Mouse (Mus musculus): ENCODE results near the gene Myo3b.

The Myo3b gene

GRCm38 (mm10) chr2:70388645-70389044, 349.7 kb downstream of the Myo3b start:
- DNase-seq, result no peak

- no peak for DNase-seq
Observed at GRCm38 (mm10) chr2:70389162-70389561, 350.2 kb downstream of the Myo3b start.

GRCm38 (mm10) chr2:70397734-70398276, 358.9 kb downstream of the Myo3b start:
- peak; percentile 1 to 13 for DNase-seq

- peak; percentile 23 to 24 for DNase-seq
Observed at GRCm38 (mm10) chr2:70399441-70400115, 360.7 kb downstream of the Myo3b start.

- no peak for DNase-seq
Observed at GRCm38 (mm10) chr2:70400321-70400720, 361.4 kb downstream of the Myo3b start.

- no peak for DNase-seq
Observed at GRCm38 (mm10) chr2:70404301-70404700, 365.4 kb downstream of the Myo3b start.

GRCm38 (mm10) chr2:70406846-70407245, 367.9 kb downstream of the Myo3b start:
- no peak for DNase-seq

GRCm38 (mm10) chr2:70407729-70408128, 368.8 kb downstream of the Myo3b start:
- no peak for DNase-seq

- DNase-seq, result no peak
Observed at GRCm38 (mm10) chr2:70410298-70410885, 371.5 kb downstream of the Myo3b start.

- no peak for DNase-seq
Observed at GRCm38 (mm10) chr2:70412315-70412714, 373.4 kb downstream of the Myo3b start.

GRCm38 (mm10) chr2:70414386-70414785, 375.5 kb downstream of the Myo3b start:
- no peak for DNase-seq

- no peak for DNase-seq
Observed at GRCm38 (mm10) chr2:70415521-70415920, 376.6 kb downstream of the Myo3b start.

- DNase-seq, result no peak
Observed at GRCm38 (mm10) chr2:70419336-70419735, 380.4 kb downstream of the Myo3b start.

GRCm38 (mm10) chr2:70421144-70421874, 382.4 kb downstream of the Myo3b start:
- no peak for DNase-seq

- DNase-seq, result no peak
Observed at GRCm38 (mm10) chr2:70425611-70426010, 386.7 kb downstream of the Myo3b start.

GRCm38 (mm10) chr2:70443035-70443434, 404.1 kb downstream of the Myo3b start:
- DNase-seq, result no peak

GRCm38 (mm10) chr2:70444141-70444540, 405.2 kb downstream of the Myo3b start:
- DNase-seq, result no peak

GRCm38 (mm10) chr2:70456205-70456604, 417.3 kb downstream of the Myo3b start:
- no peak for DNase-seq

- DNase-seq, result no peak
Observed at GRCm38 (mm10) chr2:70463606-70464005, 424.7 kb downstream of the Myo3b start.

GRCm38 (mm10) chr2:70471136-70471535, 432.2 kb downstream of the Myo3b start:
- no peak for DNase-seq

- DNase-seq, result peak in 1 of 2 experiments; percentile 17
Observed at GRCm38 (mm10) chr2:70471861-70472620, 433.1 kb downstream of the Myo3b start.
